Mouse (Mus musculus) heart, adult 9 months (tissue): ENCODE results near the gene Rhox13.

Experiments
- DNase-seq, 2 experiments: peaks; one replicate each; pipeline ENCODE4 v3.0.0; 2022; ENCODE audit warnings: low spot score in 2 of 2

Rhox13 gene

GRCm38 (mm10) chrX:38120982-38121381 lies at the start of gene Rhox13:
Gene Rhox13 (plus strand): TSS chrX:38121219.
- DNase-seq = no peak

- DNase-seq = no peak
These were observed 36.8 kb upstream of the Rhox13 start for GRCm38 (mm10) chrX:38084226-38084625.

DNA sequence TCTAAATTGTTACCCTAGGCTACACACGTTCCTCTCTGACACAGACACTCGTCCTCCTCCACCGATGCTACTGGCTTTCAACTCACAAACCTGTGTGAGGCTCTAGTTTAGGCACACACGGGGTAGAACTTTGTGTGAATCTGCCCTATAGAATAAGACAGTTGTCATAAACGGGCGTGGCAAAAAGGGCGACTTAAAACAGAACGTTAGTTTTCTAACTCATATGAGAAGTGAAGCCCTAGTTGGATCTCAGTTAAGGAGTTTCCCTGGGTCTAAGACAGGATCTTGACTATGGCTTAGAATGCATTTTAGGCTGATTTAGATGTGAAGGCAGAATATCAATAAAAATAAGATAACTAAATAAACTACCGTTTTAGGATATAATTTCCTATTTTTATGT lies 36.0 kb upstream of the Rhox13 start, which contains the start of gene Rhox11:
Gene Rhox11 (minus strand): TSS at position 101 of the 400 bp plus-strand sequence.
- no peak for DNase-seq

DNA sequence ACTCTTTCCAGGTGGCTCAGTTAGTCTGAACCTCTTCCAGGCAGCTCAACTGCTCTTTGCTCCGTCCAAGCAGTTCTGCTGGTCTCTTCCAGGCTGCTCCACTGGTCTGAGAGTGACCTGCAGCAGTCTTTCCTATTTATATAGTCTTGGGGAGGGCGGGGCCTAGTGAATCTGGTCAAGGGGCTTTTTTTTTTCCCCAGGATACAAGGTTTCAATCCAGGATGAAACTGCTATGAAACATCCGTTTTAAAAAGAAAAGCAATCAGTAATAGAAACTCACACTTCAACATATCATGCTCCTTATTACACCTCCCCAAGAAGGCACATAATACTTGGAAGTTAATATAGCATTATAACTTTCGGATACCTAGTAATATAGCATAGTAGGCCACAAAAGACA lies 10.2 kb upstream of the Rhox13 start, which contains the start of gene Rhox12:
Gene Rhox12 (minus strand): TSS at position 101 of the 400 bp plus-strand sequence.
- no peak for DNase-seq

GRCm38 (mm10) chrX:38121478-38121877 lies 459 bp downstream of the Rhox13 start:
- DNase-seq = no peak

DNA sequence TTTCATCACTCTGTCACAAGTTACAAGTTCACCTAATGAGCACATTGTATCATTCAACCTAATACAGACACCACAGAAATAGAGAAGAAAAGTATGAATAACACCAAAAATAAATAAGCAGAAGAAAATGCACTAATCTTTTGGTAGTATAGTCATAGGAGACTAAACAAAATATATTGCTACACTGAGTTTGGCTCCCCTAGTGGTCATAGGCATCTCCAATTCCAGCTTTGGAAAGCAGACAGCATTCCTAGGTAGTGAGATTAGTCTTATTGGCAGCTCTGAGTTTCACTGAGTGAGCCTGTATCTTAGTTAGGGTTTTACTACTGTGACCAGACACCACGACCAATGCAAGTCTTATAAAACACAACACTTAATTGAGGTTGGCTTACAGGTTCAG lies 38.1 kb downstream of the Rhox13 start:
- DNase-seq = no peak

DNA sequence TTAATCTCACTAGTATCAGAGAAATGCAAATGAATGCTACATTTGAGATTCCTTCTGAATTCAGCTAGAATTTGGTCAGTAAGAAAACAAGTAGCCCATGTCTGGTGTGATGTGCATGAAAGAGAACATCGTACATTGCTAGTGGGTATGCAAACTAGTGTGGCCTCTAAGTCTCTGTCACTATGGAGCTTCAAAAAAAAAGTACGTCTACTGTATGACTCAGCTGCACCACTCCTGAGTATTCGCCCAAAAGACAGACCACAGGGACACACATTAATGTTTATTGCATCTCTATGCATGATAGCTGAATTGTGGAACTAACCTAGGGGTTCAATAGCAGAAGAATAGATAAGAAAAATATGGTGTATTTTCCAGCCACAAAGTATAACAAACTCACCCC lies 44.3 kb downstream of the Rhox13 start:
- no peak for DNase-seq

GRCm38 (mm10) chrX:38166064-38166463 lies 45.0 kb downstream of the Rhox13 start:
- DNase-seq = no peak

DNA sequence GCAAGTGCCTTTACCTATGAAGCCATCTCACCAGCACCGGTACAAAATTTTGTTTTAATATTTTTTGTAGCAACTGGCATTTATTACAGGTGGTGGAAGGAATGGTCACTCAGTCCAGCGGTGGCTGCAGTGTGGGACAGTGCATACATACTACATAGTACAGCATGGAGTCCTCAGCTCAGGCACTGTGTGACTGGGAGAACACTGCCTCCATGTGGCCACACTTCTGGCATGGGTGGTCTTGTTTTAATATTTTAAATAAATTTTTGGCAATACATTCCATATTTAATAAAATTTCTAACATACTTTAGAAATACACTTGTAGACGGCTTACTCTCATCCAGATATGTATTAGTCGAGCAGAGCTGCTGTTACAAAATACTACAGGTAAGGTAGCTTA lies 45.6 kb downstream of the Rhox13 start:
- no peak for DNase-seq
